Mouse (Mus musculus): ENCODE results near the gene Ncan.
A peak's percentile ranks its signal among the peaks of the same experiment; 100 is the strongest.
"Not testable (repeated sequence)": the region's sequence is repeated elsewhere in the genome, so short reads cannot be mapped to it uniquely, and the experiment has no call there.

Gene Ncan

GRCm38 (mm10) chr8:70084191-70085065 is 36.2 kb downstream of the Ncan start:
- peak; percentile 48 for DNase-seq (ENCODE audit: extremely low spot score)

- peak; percentile 69 for DNase-seq (ENCODE audit: extremely low spot score)
Observed at GRCm38 (mm10) chr8:70083285-70083684, 37.4 kb downstream of the Ncan start, which contains the start of gene Hapln4. TSS of gene Hapln4 (plus strand) at chr8:70083457.

GRCm38 (mm10) chr8:70081976-70082375 is 38.7 kb downstream of the Ncan start:
- DNase-seq (ENCODE audit: extremely low spot score), result no peak

- no peak for DNase-seq (ENCODE audit: extremely low spot score)
Observed at GRCm38 (mm10) chr8:70073682-70074081, 47.0 kb downstream of the Ncan start.

- no peak for DNase-seq (ENCODE audit: extremely low spot score)
Observed at GRCm38 (mm10) chr8:70073120-70073519, 47.6 kb downstream of the Ncan start.

GRCm38 (mm10) chr8:70072441-70073069 is 48.1 kb downstream of the Ncan start, which contains the start of gene Tm6sf2:
TSS of gene Tm6sf2 (plus strand) at chr8:70072924.
- peak; percentile 36 for DNase-seq (ENCODE audit: extremely low spot score)

- DNase-seq (ENCODE audit: extremely low spot score), result no peak
Observed at GRCm38 (mm10) chr8:70071836-70072440, 48.7 kb downstream of the Ncan start.

- no peak for DNase-seq (ENCODE audit: extremely low spot score)
Observed at GRCm38 (mm10) chr8:70057721-70058120, 63.0 kb downstream of the Ncan start.

GRCm38 (mm10) chr8:70050434-70050833 is 70.2 kb downstream of the Ncan start:
- not testable (repeated sequence) for DNase-seq (ENCODE audit: extremely low spot score)

- DNase-seq (ENCODE audit: extremely low spot score), result no peak
Observed at GRCm38 (mm10) chr8:70049662-70050061, 71.0 kb downstream of the Ncan start.

GRCm38 (mm10) chr8:70043996-70044395 is 76.7 kb downstream of the Ncan start:
- no peak for DNase-seq (ENCODE audit: extremely low spot score)

Measured in embryo, embryonic 9.5 days (tissue).